Mouse (Mus musculus): ENCODE data around the gene Plekhh3. TPM values are rescaled to one million over a fixed set of nuclear protein-coding genes. Genes with fewer than 3 reads are reported as not detected.

Gene Plekhh3
- polyA plus RNA-seq (2016; fragmentation: Nextera tagmentation; extraction: Ambion mirVana), result 12.3 and 12.6 TPM in 2 replicates

DNA sequence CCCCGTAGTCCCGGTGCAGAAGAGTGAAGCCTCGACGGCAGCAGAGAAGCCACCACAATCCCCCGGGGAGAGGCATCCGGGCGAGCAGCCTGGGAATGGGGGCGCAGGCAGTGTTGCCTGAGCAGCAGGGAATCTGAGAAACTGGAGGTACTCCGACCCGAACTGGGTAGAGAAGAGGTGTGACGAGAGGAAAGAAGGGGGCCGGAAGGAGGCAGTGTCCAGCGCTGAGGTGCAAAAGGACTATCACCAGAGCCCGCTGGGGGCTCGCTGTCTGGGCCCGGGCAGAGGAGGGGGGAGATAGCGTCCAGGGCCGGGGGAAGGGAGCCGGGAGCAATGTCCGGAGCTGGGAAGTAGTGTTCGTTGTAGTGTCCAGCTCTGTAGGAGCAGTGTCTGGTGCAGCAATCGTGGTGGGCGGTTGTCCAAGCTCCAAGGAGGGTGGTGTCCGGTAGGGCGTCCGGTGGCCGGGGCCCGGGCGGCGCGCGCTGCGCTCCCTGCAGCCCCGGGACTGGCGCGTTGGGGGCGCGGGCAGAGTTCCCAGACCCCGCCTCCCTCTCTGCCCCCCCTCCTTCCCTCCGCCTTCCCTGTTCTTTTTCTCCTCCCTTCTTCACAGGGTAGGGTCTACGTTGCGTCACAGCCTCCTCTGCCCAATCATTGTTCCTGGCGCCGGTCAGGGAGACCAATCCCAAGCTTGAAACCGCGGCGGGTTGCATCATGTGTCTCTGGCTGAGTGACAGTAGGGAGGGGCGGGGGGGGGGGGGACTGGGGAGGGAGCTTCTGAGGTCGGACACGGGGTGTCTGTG is at the start of gene Plekhh3:
Gene Plekhh3 (minus strand): TSS at position 541 of the 800 bp plus-strand sequence.
- WGBS, result under 1% methylated on average over 43 of the region's 50 CpGs
- Histone ChIP-seq H3K27ac (replicated peaks) (peak within 1 kb of the TSS; percentile 77), H3K36me3 (peaks cover 14% of the 10 kb centered on the region), H3K27me3 (peaks cover 83% of the 10 kb centered on the region), H3K9ac (replicated peaks) (peak within 1 kb of the TSS; percentile 70), H3K9me3 (no peaks in the 10 kb centered on the region), H3K4me3 (peak within 1 kb of the TSS; percentile 62), H3K4me1 (peaks cover 55% of the 10 kb centered on the region), H3K4me2 (replicated peaks) (peak within 1 kb of the TSS; percentile 77)
- peak; percentile 95 for ATAC-seq (ENCODE audit: low FRiP score, low read depth)

DNA sequence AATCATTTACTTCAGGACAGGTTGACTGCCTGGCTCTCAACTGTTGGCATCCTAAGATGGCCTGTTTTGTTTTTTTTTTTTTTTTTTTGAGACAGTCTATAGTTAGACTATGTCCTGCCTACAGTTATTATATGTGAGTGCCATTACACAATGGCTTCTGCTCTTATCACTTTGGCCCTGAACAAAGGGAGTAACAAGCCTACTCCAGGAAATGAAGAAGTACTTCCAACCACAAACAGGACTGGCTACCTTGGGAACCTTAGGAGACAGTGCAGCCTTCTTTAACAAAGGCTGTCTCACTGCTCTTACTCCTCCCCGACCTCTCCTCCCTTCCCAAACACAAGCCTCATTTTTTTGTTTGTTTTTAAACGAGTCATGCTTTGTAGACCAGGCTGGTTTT is 49.7 kb upstream of the Plekhh3 start:
- ATAC-seq (ENCODE audit: low FRiP score, low read depth), result no peak
- H3K4me1 ChIP-seq, result peaks cover 7% of the 10 kb centered on the region; the same call in 1 of the 2 replicates
- no peaks in the 10 kb centered on the region for H3K36me3 ChIP-seq
- H3K27ac ChIP-seq (replicated peaks), result no peak overlapping the region
- peaks cover 5% of the 10 kb centered on the region; the same call in 1 of the 2 replicates for H3K27me3 ChIP-seq
- H3K4me2 ChIP-seq (replicated peaks), result no peak overlapping the region
- no peaks in the 10 kb centered on the region for H3K9me3 ChIP-seq
- H3K9ac ChIP-seq (replicated peaks), result no peak overlapping the region
- H3K4me3 ChIP-seq, result no peak overlapping the region
- WGBS, result 72% methylated on average over 2 of the region's 2 CpGs

DNA sequence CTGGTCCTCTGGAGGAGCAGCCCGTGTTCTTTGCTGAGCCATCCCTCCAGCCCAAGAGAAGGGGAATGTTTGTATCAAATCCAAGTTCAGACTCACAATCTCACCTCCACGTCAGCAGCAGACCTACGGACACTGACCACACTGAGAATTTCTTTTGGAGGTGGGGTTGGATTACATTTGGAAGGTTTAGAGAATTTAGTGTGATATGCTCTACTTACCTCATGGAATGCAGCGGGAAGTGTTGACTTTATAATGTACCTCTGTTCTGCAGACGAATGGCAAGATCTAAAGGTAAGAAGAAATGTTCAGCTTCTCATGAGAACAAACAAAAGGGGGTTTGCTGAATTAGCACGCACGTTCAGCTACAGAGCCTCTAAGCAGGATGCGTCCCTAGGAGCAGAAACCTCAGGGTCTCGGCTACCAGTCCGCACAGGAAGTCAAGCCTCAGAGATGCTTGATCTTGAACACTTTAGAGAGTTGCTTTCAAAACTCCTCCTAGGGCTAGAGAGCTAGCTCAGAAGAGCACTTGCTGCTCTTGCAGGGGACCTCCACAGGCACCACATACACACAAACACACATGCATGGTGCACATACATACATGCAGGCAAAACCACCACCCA is 47.4 kb upstream of the Plekhh3 start:
- no peak for ATAC-seq (ENCODE audit: low FRiP score, low read depth)
- no peak overlapping the region for H3K4me3 ChIP-seq
- no peak overlapping the region for H3K4me2 ChIP-seq (replicated peaks)
- no peaks in the 10 kb centered on the region for H3K27me3 ChIP-seq
- H3K36me3 ChIP-seq, result peaks cover 7% of the 10 kb centered on the region
- H3K9ac ChIP-seq (replicated peaks), result no peak overlapping the region
- H3K27ac ChIP-seq (replicated peaks), result no peak overlapping the region
- no peaks in the 10 kb centered on the region for H3K9me3 ChIP-seq
- 89% methylated on average over 10 of the region's 10 CpGs for WGBS
- H3K4me1 ChIP-seq, result no peaks in the 10 kb centered on the region

DNA sequence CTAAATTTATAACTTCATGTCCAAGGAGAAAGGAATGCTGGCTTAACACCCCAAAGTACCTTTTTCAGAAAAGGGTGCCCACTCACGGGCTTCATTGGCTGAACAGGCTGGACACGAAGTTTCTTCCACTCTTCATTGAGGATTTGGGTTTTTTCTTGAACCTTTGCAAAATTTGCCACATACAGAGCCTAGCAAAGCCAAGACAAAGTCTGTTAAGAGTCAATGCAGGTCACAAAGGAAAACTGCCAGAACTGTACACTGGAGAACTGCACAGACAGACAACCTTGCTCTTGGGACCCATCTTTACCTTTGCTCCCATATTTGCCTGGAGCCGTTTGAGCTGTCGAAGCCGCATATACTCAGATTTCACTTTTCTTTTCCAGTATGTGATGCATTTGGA is 45.8 kb upstream of the Plekhh3 start:
- 93% methylated on average over 5 of the region's 5 CpGs for WGBS
- Histone ChIP-seq H3K4me3 (no peak overlapping the region), H3K27ac (replicated peaks) (no peak overlapping the region), H3K36me3 (peaks cover 17% of the 10 kb centered on the region), H3K4me1 (no peaks in the 10 kb centered on the region), H3K27me3 (no peaks in the 10 kb centered on the region), H3K4me2 (replicated peaks) (no peak overlapping the region), H3K9ac (replicated peaks) (no peak overlapping the region), H3K9me3 (no peaks in the 10 kb centered on the region)
- ATAC-seq (ENCODE audit: low FRiP score, low read depth), result no peak

DNA sequence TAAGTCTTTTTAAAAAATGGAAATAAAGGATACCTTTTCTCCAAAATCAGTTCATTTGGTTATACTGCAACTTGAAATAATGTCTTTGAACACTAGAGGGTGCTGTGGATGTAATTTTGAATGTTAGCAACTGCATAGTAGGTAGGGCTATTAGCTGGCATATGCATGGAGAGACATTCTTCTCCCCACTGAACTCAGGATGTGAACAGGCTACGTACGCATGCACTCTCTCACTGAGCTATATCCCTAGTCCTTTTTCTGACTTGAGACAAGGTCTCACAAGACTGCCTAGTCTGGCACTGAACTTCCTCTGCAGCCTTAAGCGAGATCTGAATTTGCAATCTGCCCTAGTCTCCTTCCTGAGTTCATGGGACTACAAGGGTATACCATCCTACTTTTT is 40.8 kb upstream of the Plekhh3 start:
- Histone ChIP-seq H3K27ac (replicated peaks) (no peak overlapping the region), H3K36me3 (peaks cover 35% of the 10 kb centered on the region), H3K27me3 (no peaks in the 10 kb centered on the region), H3K4me1 (no peaks in the 10 kb centered on the region), H3K4me2 (replicated peaks) (no peak overlapping the region), H3K9me3 (no peaks in the 10 kb centered on the region), H3K9ac (replicated peaks) (no peak overlapping the region), H3K4me3 (no peak overlapping the region)
- no peak for ATAC-seq (ENCODE audit: low FRiP score, low read depth)
- 46% methylated on average over 3 of the region's 3 CpGs for WGBS

DNA sequence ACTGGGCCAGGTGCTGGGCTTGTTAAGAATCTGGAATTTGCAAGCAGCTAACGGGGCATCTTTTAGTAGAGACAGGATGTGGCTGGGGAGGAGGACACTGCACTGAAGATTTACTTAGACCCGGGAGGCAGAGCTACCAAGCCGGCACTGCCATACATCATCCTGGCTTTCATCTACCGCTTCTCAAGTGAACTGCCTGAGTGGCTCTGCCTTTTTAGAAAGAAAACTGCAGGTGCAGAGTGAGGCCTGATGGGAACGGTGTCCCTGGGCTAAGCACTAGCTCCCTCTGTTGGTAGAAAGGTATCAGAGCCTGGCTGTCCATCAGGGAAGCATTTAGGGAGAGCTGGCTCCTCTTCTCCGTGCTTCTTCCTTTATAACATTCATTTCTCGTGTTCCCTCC is 29.8 kb upstream of the Plekhh3 start:
- no peak overlapping the region for H3K4me2 ChIP-seq (replicated peaks)
- H3K4me1 ChIP-seq, result peaks cover 3% of the 10 kb centered on the region; the same call in 1 of the 2 replicates
- H3K9ac ChIP-seq (replicated peaks), result no peak overlapping the region
- ATAC-seq (ENCODE audit: low FRiP score, low read depth), result no peak
- WGBS, result 25% methylated on average over 7 of the region's 7 CpGs
- no peak overlapping the region for H3K4me3 ChIP-seq
- H3K27ac ChIP-seq (replicated peaks), result no peak overlapping the region
- H3K9me3 ChIP-seq, result no peaks in the 10 kb centered on the region
- no peaks in the 10 kb centered on the region for H3K27me3 ChIP-seq
- H3K36me3 ChIP-seq, result peaks cover 27% of the 10 kb centered on the region

DNA sequence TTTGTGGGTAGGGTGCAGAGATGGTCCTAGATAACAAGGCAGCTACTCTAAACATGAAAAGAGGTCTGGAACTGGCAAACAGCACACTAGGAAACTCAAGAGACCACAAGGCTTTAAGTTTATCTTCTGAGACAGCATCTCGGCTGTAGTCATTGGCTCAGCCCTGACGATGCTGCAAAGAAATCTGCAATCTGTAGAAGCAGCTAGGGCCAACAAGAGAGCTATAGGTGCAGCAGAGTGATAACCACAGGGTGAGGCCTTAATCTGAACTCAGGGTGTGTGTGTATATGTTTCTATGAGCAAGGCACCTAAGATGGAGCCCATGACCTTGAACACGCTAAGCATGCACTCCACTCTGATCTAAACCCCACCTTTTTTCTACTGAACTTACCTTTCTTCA is 28.4 kb upstream of the Plekhh3 start:
- 93% methylated on average over 3 of the region's 3 CpGs for WGBS

DNA sequence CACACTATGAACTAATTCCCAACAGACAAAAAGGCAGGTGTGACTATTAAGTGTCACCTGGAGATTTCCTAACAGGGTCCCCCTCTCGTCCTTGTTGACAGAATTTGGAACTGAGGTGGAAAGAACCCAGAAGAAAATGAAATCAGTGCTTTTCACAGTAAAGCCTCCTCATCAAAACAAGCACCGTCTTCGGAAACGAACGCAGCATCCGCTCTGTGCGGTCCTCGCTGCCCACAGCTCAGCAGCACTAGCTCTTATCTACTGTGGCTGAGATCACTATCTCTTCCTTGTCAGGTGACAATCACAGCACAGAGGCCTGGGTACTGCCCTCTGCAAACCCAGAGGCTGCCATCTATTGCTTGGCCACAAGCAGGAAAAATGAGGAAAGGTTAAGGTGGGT is 25.0 kb upstream of the Plekhh3 start:
- 91% methylated on average over 8 of the region's 8 CpGs for WGBS
- H3K4me2 ChIP-seq (replicated peaks), result no peak overlapping the region
- peaks cover 3% of the 10 kb centered on the region; the same call in 1 of the 2 replicates for H3K4me1 ChIP-seq
- H3K9ac ChIP-seq (replicated peaks), result no peak overlapping the region
- ATAC-seq (ENCODE audit: low FRiP score, low read depth), result no peak
- H3K9me3 ChIP-seq, result no peaks in the 10 kb centered on the region
- no peaks in the 10 kb centered on the region for H3K27me3 ChIP-seq
- peaks cover 23% of the 10 kb centered on the region for H3K36me3 ChIP-seq
- no peak overlapping the region for H3K4me3 ChIP-seq
- no peak overlapping the region for H3K27ac ChIP-seq (replicated peaks)

More for the DNA sequence above, 28.4 kb upstream of the Plekhh3 start:
- peaks cover 3% of the 10 kb centered on the region; the same call in 1 of the 2 replicates for H3K4me1 ChIP-seq
- no peaks in the 10 kb centered on the region for H3K27me3 ChIP-seq
- H3K9ac ChIP-seq (replicated peaks), result no peak overlapping the region
- H3K4me3 ChIP-seq, result no peak overlapping the region
- H3K4me2 ChIP-seq (replicated peaks), result no peak overlapping the region
- H3K36me3 ChIP-seq, result peaks cover 27% of the 10 kb centered on the region
- ATAC-seq (ENCODE audit: low FRiP score, low read depth), result no peak
- no peak overlapping the region for H3K27ac ChIP-seq (replicated peaks)
- no peaks in the 10 kb centered on the region for H3K9me3 ChIP-seq

DNA sequence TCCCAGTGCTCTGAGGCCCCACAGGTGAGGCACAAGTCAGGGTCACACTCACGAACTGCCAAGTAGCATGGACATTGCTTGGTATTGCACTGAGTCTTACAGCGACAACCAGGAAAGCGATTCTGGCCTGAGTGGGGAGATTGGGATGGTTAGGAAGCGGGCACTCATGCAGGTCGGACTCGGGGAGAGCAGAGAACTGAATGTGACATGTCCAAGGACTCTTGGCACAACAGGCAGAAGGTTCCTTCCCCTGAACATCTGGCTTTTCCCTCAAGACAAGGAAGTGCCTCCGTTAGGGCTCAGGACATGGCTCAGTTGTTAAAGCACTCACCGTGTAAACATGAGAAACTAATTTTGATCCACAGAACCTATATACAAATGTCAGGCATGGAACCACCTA is 24.4 kb upstream of the Plekhh3 start:
- ATAC-seq (ENCODE audit: low FRiP score, low read depth), result no peak
- H3K4me2 ChIP-seq (replicated peaks), result no peak overlapping the region
- no peak overlapping the region for H3K9ac ChIP-seq (replicated peaks)
- WGBS, result 90% methylated on average over 8 of the region's 8 CpGs
- H3K27ac ChIP-seq (replicated peaks), result no peak overlapping the region
- H3K27me3 ChIP-seq, result no peaks in the 10 kb centered on the region
- peaks cover 23% of the 10 kb centered on the region for H3K36me3 ChIP-seq
- H3K4me3 ChIP-seq, result no peak overlapping the region
- H3K4me1 ChIP-seq, result 0 out of 2 replicates have a peak, but pooled peaks cover 5% of the 10 kb centered on the region
- no peaks in the 10 kb centered on the region for H3K9me3 ChIP-seq

DNA sequence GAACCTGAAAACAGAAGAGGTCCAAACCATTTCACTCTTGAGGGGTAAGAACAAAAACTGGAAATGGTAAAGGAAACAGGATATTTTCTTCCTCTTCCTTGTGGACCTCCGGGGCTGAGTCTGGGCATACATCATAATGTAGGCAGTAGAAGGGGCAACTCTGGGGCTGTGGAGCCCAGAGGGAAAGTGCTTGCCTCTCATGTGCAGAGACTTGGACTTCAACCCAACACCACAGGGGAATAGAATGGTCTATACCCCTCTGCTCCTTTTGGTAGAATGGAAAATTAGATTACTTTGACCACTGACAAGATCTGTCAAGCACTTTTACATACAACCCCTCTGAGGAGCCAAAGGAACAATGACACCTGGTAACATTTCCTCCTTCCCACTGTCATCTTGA is 23.9 kb upstream of the Plekhh3 start:
- no peak for ATAC-seq (ENCODE audit: low FRiP score, low read depth)
- H3K4me1 ChIP-seq, result 0 out of 2 replicates have a peak, but pooled peaks cover 7% of the 10 kb centered on the region
- H3K27me3 ChIP-seq, result no peaks in the 10 kb centered on the region
- no peak overlapping the region for H3K4me3 ChIP-seq
- 79% methylated on average over 1 of the region's 1 CpGs for WGBS
- H3K4me2 ChIP-seq (replicated peaks), result no peak overlapping the region
- peaks cover 22% of the 10 kb centered on the region for H3K36me3 ChIP-seq
- no peak overlapping the region for H3K9ac ChIP-seq (replicated peaks)
- no peak overlapping the region for H3K27ac ChIP-seq (replicated peaks)
- no peaks in the 10 kb centered on the region for H3K9me3 ChIP-seq

DNA sequence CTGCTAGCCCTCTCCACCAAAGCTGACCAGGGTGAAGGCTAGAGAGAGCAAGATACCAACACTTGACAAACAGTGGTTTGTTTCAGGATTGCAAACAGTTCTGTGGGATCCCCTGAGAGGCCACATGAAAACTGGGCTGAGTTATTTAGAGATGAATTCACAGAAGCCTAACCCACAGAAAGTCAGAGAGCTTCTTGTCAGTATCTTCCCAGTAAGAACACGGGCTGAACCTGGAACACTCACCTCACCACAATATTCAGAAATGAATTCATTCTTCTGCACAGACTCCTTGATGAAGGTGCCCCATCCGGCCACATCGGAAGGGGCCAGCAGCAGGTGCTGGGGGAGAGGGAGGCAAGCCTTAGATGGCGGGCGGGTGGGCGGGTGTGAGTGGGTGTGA is 23.5 kb upstream of the Plekhh3 start:
- Histone ChIP-seq H3K9ac (replicated peaks) (no peak overlapping the region), H3K27ac (replicated peaks) (no peak overlapping the region), H3K4me2 (replicated peaks) (no peak overlapping the region), H3K36me3 (peaks cover 18% of the 10 kb centered on the region), H3K4me1 (peaks cover 11% of the 10 kb centered on the region), H3K4me3 (no peak overlapping the region), H3K9me3 (no peaks in the 10 kb centered on the region), H3K27me3 (no peaks in the 10 kb centered on the region)
- WGBS, result 88% methylated on average over 6 of the region's 6 CpGs
- no peak for ATAC-seq (ENCODE audit: low FRiP score, low read depth)

DNA sequence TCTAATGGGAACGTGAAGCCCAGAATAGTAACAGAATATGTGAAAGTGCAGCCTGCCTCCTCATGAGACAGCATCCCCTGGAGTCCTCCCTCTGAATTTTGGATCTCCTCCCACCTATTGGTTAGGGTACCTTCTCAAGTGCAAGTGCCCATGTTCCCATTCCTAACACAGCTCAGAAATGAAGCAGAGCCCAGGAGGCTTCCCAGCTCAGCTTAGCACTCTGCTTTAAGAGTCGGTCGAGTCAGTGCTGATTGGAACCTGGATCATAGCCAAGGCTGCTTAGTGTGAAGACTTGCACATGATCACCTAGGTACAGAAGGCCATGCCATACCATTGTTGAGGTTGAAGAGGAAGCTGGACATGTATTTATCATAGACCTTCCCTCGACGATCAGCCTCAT is 23.0 kb upstream of the Plekhh3 start:
- Histone ChIP-seq H3K4me1 (peaks cover 16% of the 10 kb centered on the region), H3K27ac (replicated peaks) (no peak overlapping the region), H3K27me3 (no peaks in the 10 kb centered on the region), H3K9me3 (no peaks in the 10 kb centered on the region), H3K4me3 (no peak overlapping the region), H3K36me3 (peaks cover 13% of the 10 kb centered on the region), H3K9ac (replicated peaks) (no peak overlapping the region), H3K4me2 (replicated peaks) (no peak overlapping the region)
- WGBS, result 86% methylated on average over 5 of the region's 5 CpGs
- no peak for ATAC-seq (ENCODE audit: low FRiP score, low read depth)

Measured in midbrain, embryonic 12.5 days (tissue).